In genomic region chr6:41556389-41556788, GRCm38 (mm10) we compare ENCODE assay signal across 12 mouse cellular contexts. TPM values are rescaled to one million over a fixed set of nuclear protein-coding genes. Genes with fewer than 3 reads are reported as not detected.
A peak's percentile ranks its signal among the peaks of the same experiment; 100 is the strongest.
DNase-seq lines count a peak whose midpoint lies in the region; ATAC-seq and TF ChIP-seq lines count a peak whose summit lies in the region.
"Had no signal": no experiment of that assay in that cellular context is flagged by ENCODE, and none has a peak within 500 bp of the region (broad histone marks: within the 10 kb centered on the region; RNA-seq: fewer than 3 reads in every experiment).

No protein-coding gene starts in this region.

- no peak overlapping the region for H3K27ac ChIP-seq in layer of hippocampus, adult 2 months
- no peak overlapping the region for H3K27ac ChIP-seq in midbrain, embryonic 15.5 days
- H3K27ac ChIP-seq: liver, embryonic 13.5 days had no signal

- peak; percentile 76 for TF ChIP-seq CTCF in layer of hippocampus, adult 2 months (conservative IDR thresholded peaks at IDR 0.05)
- TF ChIP-seq CTCF in E14TG2a.4 (conservative IDR thresholded peaks at IDR 0.05; ENCODE audit: low read length): peak; percentile 43

- no peaks in the 10 kb centered on the region for H3K36me3 ChIP-seq in E14TG2a.4 (ENCODE audit: insufficient read depth, low read length)
- no peaks in the 10 kb centered on the region for H3K36me3 ChIP-seq in midbrain, embryonic 15.5 days (replicated peaks)
- H3K36me3 ChIP-seq: liver, embryonic 13.5 days had no signal

- intact Hi-C loops in gastrocnemius, postnatal 14 days (cut with DNase I; ENCODE audit: low total_unique reads): no loop called here

- DNase-seq in layer of hippocampus, adult 2 months (ENCODE audit: low spot score in 2 of 2): peak in 1 of 2 experiments; percentile 39
- no peak for DNase-seq in layer of hippocampus, postnatal 10 days (ENCODE audit: low spot score in 2 of 2)
- DNase-seq in brain, adult 2 months (ENCODE audit: low read depth, low spot score): peak; percentile 77
- DNase-seq in ovary, postnatal 14 days (ENCODE audit: low spot score): no peak
- DNase-seq in gastrocnemius, postnatal 14 days: no peak
- DNase-seq: cerebellum, adult 2 months; heart, postnatal 36 days; layer of hippocampus, adult 9-11 months; liver, embryonic 13.5 days; right cerebral cortex, postnatal 4 days had no signal

- H3K4me3 ChIP-seq in layer of hippocampus, adult 2 months: no peak overlapping the region
- no peak overlapping the region for H3K4me3 ChIP-seq in E14TG2a.4 (replicated peaks; ENCODE audit: low read length)
- no peak overlapping the region for H3K4me3 ChIP-seq in midbrain, embryonic 15.5 days
- H3K4me3 ChIP-seq: liver, embryonic 13.5 days had no signal

- peak; percentile 89 for ATAC-seq in midbrain, embryonic 15.5 days (replicated peaks)

- no peak overlapping the region for H3K4me2 ChIP-seq in midbrain, embryonic 15.5 days
- H3K4me2 ChIP-seq: liver, embryonic 13.5 days had no signal

- H3K9ac ChIP-seq in midbrain, embryonic 15.5 days: no peak overlapping the region
- H3K9ac ChIP-seq: liver, embryonic 13.5 days had no signal

- peaks cover 35% of the 10 kb centered on the region for H3K4me1 ChIP-seq in E14TG2a.4 (replicated peaks; ENCODE audit: low read depth, low read length)
- no peaks in the 10 kb centered on the region for H3K4me1 ChIP-seq in midbrain, embryonic 15.5 days

- peaks cover 12% of the 10 kb centered on the region for H3K9me3 ChIP-seq in E14TG2a.4 (ENCODE audit: low read length)
- no peaks in the 10 kb centered on the region for H3K9me3 ChIP-seq in midbrain, embryonic 15.5 days
- H3K9me3 ChIP-seq: liver, embryonic 13.5 days had no signal

- H3K27me3 ChIP-seq in E14TG2a.4 (ENCODE audit: insufficient read depth, low read length): no peaks in the 10 kb centered on the region; the same call in 1 of the 2 replicates
- no peaks in the 10 kb centered on the region for H3K27me3 ChIP-seq in midbrain, embryonic 15.5 days (replicated peaks)
- H3K27me3 ChIP-seq: liver, embryonic 13.5 days had no signal

RNA-seq across cellular contexts. Expression of gene Prss2, which starts 34.8 kb away (rescaled TPM):
- total RNA-seq in layer of hippocampus, adult 2 months (2021): not detected
- not detected for total RNA-seq in layer of hippocampus, postnatal 10 days (2021)
- not detected in 2 replicates for polyA plus RNA-seq in midbrain, embryonic 15.5 days (2015; fragmentation: Nextera tagmentation; extraction: Ambion mirVana)
- not detected for total RNA-seq in gastrocnemius, postnatal 14 days (2021)
- total RNA-seq: heart, postnatal 36 days had no signal
- polyA plus RNA-seq: cerebellum, adult 2 months; liver, embryonic 13.5 days had no signal

RNA-seq across cellular contexts. Expression of gene Ephb6, which starts 48.9 kb away (rescaled TPM):
- 10 to 100 TPM; 74.3 to 77.3 TPM for total RNA-seq in layer of hippocampus, adult 2 months (2021)
- total RNA-seq in layer of hippocampus, postnatal 10 days (2021): 10 to 100 TPM; 68.2 to 70.3 TPM
- 43.7 and 44.2 TPM in 2 replicates for polyA plus RNA-seq in midbrain, embryonic 15.5 days (2015; fragmentation: Nextera tagmentation; extraction: Ambion mirVana)
- total RNA-seq in gastrocnemius, postnatal 14 days (2021): 1 to 10 TPM; 1.2 to 2.5 TPM

Comparison
In these comparisons a context has a peak if more than half of its experiments do, and no peak if none do; other contexts are left out.
1. RNA of gene Ephb6, which starts 48.9 kb away (total RNA-seq): 74.3 to 77.3 TPM in layer of hippocampus, adult 2 months and 68.2 to 70.3 TPM in layer of hippocampus, postnatal 10 days; 1.2 to 2.5 TPM in gastrocnemius, postnatal 14 days; every median in the first group is over 10 times any median in the second.